Mouse (Mus musculus) CH12.LX (cell line): ENCODE measurements around the gene Defb39.

Experiments used
- CTCF ChIP-seq, 2 experiments: IDR thresholded peaks in 1 of 2; conservative IDR thresholded peaks in 1 of 2; 2 replicates each; pipeline ENCODE4 v1.5.1; 2011 to 2012; ENCODE audit warnings: low read depth in 2 of 2, low read length in 2 of 2, improper control_type of control experiment in 1 of 2, inconsistent platforms in 1 of 2, mild to moderate bottlenecking in 1 of 2, moderate library complexity in 1 of 2
- ZKSCAN1 ChIP-seq: IDR thresholded peaks from 2 replicates; pipeline ENCODE4 v1.6.1; 2012; ENCODE audit warnings: low read depth, inconsistent platforms, low read length, improper control_type of control experiment, borderline replicate concordance

- TF ChIP-seq CTCF (conservative IDR thresholded peaks at IDR 0.05 in 1 of 2, IDR thresholded peaks at IDR 0.05 in 1 of 2; ENCODE audit: low read depth in 2 of 2, low read length in 2 of 2) (no peak), ZKSCAN1 (no peak)
These were observed at the start of gene Defb39 for GRCm38 (mm10) chr8:19064710-19065109.
